Mouse (Mus musculus): Measurements from ENCODE around the gene Fkbp5. TPM values are rescaled to one million over a fixed set of nuclear protein-coding genes. Genes with fewer than 3 reads are reported as not detected.
A peak's percentile ranks its signal among the peaks of the same experiment; 100 is the strongest.

The Fkbp5 gene
- polyA plus RNA-seq, 1 experiment from 2014 or later = 33.5 TPM

GRCm38 (mm10) chr17:28533327-28533726 is 16.0 kb upstream of the Fkbp5 start:
- no peak overlapping the region for H3K4me3 ChIP-seq
- no peaks in the 10 kb centered on the region for H3K36me3 ChIP-seq (replicated peaks)
- peaks cover 28% of the 10 kb centered on the region for H3K27me3 ChIP-seq (ENCODE audit: poor library complexity, severe bottlenecking)
- no peak overlapping the region for H3K27ac ChIP-seq
- 0 out of 2 replicates have a peak, but pooled peaks cover under 1% of the 10 kb centered on the region for H3K9me3 ChIP-seq
- WGBS = 93% methylated on average over 13 of the region's 13 CpGs
- no peak for DNase-seq (ENCODE audit: extremely low spot score, low spot score)
- H3K4me1 ChIP-seq = peaks cover 10% of the 10 kb centered on the region

DNA sequence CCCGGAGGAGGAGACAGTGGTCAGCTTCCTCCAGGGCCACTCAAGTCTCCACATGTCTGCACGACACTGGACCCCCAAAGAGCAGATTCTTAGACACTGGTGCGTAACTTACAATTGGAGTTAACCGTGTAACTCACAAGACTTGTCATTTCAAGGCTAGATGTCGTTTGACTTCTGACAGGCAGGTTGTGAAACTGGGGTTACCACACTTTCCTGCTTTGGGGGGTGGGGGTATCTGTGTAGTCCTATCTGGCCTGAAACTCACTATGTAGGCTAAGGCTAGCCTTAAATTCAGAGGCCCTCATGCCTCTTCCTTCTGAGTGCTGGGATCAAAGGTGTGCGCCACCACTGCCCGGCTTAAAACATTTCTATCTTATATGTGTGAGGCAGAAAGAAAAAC is 15.2 kb upstream of the Fkbp5 start:
- 92% methylated on average over 7 of the region's 7 CpGs for WGBS
- Histone ChIP-seq H3K27me3 (ENCODE audit: poor library complexity, severe bottlenecking) (peaks cover 29% of the 10 kb centered on the region), H3K4me3 (no peak overlapping the region), H3K27ac (no peak overlapping the region), H3K9me3 (no peaks in the 10 kb centered on the region), H3K4me1 (peaks cover 15% of the 10 kb centered on the region), H3K36me3 (replicated peaks) (no peaks in the 10 kb centered on the region)
- DNase-seq (ENCODE audit: extremely low spot score, low spot score) = no peak

DNA sequence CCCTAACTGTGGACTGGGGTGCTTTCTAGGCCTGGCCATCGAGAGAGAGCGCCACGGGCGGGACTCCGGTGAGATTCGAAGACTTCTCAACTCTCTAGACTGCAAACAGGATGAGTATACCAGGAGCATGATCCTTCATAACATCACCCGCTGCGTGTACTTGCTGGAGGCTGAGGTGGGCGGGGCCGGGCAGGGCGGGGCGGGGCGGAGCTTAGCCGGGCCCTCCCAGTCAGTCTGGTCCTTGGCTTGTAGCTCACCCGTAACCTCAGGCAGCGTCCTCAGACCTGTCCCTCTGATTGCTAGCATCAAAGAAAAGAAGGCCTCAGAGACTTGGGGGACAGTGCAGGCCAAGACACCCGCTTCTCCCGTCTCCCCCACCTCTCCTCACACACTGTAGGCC is 14.6 kb upstream of the Fkbp5 start:
- H3K4me1 ChIP-seq = peaks cover 16% of the 10 kb centered on the region
- 14% methylated on average over 18 of the region's 18 CpGs for WGBS
- DNase-seq (ENCODE audit: extremely low spot score, low spot score) = peak; percentile 44
- peaks cover 32% of the 10 kb centered on the region for H3K27me3 ChIP-seq (ENCODE audit: poor library complexity, severe bottlenecking)
- H3K4me3 ChIP-seq = peak overlapping the region; percentile 32
- H3K27ac ChIP-seq = no peak overlapping the region
- H3K9me3 ChIP-seq = no peaks in the 10 kb centered on the region
- H3K36me3 ChIP-seq (replicated peaks) = no peaks in the 10 kb centered on the region

GRCm38 (mm10) chr17:28530506-28530905 is 13.2 kb upstream of the Fkbp5 start, which contains the start of gene Armc12:
Gene Armc12 (plus strand): TSS chr17:28530806.
- no peak within 1 kb of the TSS for H3K27ac ChIP-seq
- no peak for DNase-seq (ENCODE audit: extremely low spot score, low spot score)
- H3K9me3 ChIP-seq = no peaks in the 10 kb centered on the region
- H3K36me3 ChIP-seq (replicated peaks) = no peaks in the 10 kb centered on the region
- H3K4me3 ChIP-seq = peak within 1 kb of the TSS; percentile 32; the same call in 1 of the 2 replicates
- H3K4me1 ChIP-seq = peaks cover 16% of the 10 kb centered on the region
- 85% methylated on average over 6 of the region's 6 CpGs for WGBS
- H3K27me3 ChIP-seq (ENCODE audit: poor library complexity, severe bottlenecking) = peaks cover 34% of the 10 kb centered on the region

DNA sequence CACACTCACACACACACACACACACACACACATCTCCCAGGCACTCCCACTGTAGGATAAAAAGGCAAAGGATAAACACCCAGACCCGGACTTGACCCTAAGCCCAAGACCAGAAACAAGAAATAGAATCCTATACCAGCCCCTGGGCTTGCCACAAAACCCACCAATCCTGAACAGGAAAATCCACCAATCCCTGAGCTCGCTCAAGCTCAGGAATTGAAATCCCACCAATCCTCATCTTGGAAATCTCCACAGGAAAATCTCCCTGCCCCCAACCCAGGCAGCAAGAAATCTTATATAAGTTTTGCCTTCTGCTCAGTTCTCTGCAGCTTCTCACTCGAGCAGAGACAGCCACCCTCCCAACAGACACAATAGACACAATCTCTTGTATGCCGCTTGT is 11.8 kb upstream of the Fkbp5 start:
- no peak for DNase-seq (ENCODE audit: extremely low spot score, low spot score)
- Histone ChIP-seq H3K27ac (no peak overlapping the region), H3K4me1 (peaks cover 18% of the 10 kb centered on the region), H3K9me3 (no peaks in the 10 kb centered on the region), H3K4me3 (no peak overlapping the region), H3K27me3 (ENCODE audit: poor library complexity, severe bottlenecking) (peaks cover 43% of the 10 kb centered on the region), H3K36me3 (replicated peaks) (no peaks in the 10 kb centered on the region)
- 76% methylated on average over 4 of the region's 4 CpGs for WGBS

GRCm38 (mm10) chr17:28528043-28528351 is 10.7 kb upstream of the Fkbp5 start:
- peaks cover 54% of the 10 kb centered on the region for H3K27me3 ChIP-seq (ENCODE audit: poor library complexity, severe bottlenecking)
- no peak overlapping the region for H3K4me3 ChIP-seq
- WGBS = 7% methylated on average over 6 of the region's 6 CpGs
- H3K36me3 ChIP-seq (replicated peaks) = no peaks in the 10 kb centered on the region
- H3K9me3 ChIP-seq = no peaks in the 10 kb centered on the region
- peaks cover 30% of the 10 kb centered on the region for H3K4me1 ChIP-seq
- no peak overlapping the region for H3K27ac ChIP-seq
- DNase-seq (ENCODE audit: extremely low spot score, low spot score) = peak; percentile 79

GRCm38 (mm10) chr17:28527184-28528042 is 10.1 kb upstream of the Fkbp5 start:
- Histone ChIP-seq H3K27ac (no peak overlapping the region), H3K4me3 (no peak overlapping the region)
- DNase-seq (ENCODE audit: extremely low spot score, low spot score) = no peak

GRCm38 (mm10) chr17:28524831-28525430 is 7.6 kb upstream of the Fkbp5 start:
- 81% methylated on average over 4 of the region's 4 CpGs for WGBS
- H3K27me3 ChIP-seq (ENCODE audit: poor library complexity, severe bottlenecking) = peaks cover 68% of the 10 kb centered on the region

More at GRCm38 (mm10) chr17:28527184-28528042, 10.1 kb upstream of the Fkbp5 start:
- no peaks in the 10 kb centered on the region for H3K36me3 ChIP-seq (replicated peaks)
- H3K4me1 ChIP-seq = peaks cover 35% of the 10 kb centered on the region
- H3K9me3 ChIP-seq = no peaks in the 10 kb centered on the region
- peaks cover 57% of the 10 kb centered on the region for H3K27me3 ChIP-seq (ENCODE audit: poor library complexity, severe bottlenecking)
- WGBS = 55% methylated on average over 12 of the region's 12 CpGs

DNA sequence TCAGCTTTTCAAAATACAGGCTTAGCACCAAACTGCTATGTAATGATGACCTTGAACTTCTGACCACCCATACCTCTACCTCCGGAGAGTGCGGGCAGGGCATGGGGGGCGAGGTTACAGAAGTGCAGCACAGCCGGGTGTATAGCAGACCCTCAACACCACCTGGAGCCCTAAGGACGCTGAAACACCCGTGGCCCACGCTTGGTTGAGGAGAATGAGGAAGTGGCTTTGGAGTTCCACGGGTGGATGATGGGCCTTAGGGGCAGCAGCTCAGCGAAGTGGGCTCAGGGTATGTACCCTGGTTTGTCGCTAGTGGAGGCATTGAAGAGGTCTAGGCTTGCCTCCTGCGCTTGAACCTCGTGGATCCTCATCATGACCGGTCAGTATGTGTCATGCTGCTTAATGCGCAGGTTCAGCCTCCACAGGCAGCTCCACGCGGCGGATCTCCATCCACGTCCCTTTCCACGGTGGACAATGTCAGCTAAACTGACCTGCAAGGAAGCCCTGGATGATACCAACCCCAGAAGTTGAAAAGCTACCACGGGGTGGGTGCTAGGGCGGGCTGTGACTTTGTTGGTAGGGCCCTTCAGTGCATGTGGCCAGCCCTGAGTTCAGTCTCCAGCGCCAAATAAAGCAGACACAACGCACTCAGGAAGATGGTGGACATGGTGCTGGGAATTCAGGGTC is 6.8 kb upstream of the Fkbp5 start:
- H3K27ac ChIP-seq = no peak overlapping the region
- no peak for DNase-seq (ENCODE audit: extremely low spot score, low spot score)
- peaks cover 70% of the 10 kb centered on the region for H3K27me3 ChIP-seq (ENCODE audit: poor library complexity, severe bottlenecking)
- H3K4me1 ChIP-seq = peaks cover 34% of the 10 kb centered on the region
- WGBS = 85% methylated on average over 23 of the region's 23 CpGs
- peaks cover 3% of the 10 kb centered on the region; the same call in 1 of the 2 replicates for H3K9me3 ChIP-seq
- peak overlapping the region; percentile 78 for H3K4me3 ChIP-seq
- H3K36me3 ChIP-seq (replicated peaks) = no peaks in the 10 kb centered on the region

More at GRCm38 (mm10) chr17:28524831-28525430, 7.6 kb upstream of the Fkbp5 start:
- Histone ChIP-seq H3K27ac (no peak overlapping the region), H3K36me3 (replicated peaks) (no peaks in the 10 kb centered on the region), H3K9me3 (no peaks in the 10 kb centered on the region), H3K4me1 (peaks cover 34% of the 10 kb centered on the region), H3K4me3 (no peak overlapping the region)
- no peak for DNase-seq (ENCODE audit: extremely low spot score, low spot score)

DNA sequence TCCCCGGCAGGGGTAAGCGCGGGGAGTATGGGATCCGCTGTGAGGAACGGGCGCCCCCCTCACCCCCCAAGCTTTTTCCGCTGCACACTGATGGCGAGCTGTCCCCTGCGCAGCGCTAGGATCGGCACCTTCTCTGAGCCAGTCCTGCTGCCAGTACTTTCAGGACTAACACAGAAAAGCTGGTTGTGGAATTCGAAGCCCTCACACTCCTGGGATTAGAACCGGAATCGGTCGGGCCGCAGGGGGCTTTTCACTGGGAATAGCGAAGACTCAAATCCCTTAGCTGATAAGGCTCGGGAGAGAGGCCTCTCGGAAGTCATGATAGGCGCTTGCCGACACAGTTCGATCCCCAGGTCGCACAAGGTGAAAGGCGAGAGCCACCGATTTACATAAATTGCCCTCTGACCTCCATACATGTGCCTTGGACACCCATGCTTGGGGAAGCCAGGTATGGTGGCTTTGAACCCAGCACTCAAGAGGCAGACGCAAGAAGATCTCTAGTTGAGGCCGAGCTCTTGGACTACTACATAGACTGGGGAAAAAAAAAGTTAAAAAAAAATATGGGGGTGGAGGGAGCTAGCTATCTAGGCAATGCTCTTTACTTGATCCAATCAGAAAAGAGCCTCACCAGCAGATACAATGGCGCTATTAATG is 6.2 kb upstream of the Fkbp5 start:
- Histone ChIP-seq H3K27me3 (ENCODE audit: poor library complexity, severe bottlenecking) (peaks cover 70% of the 10 kb centered on the region), H3K4me1 (peaks cover 39% of the 10 kb centered on the region), H3K36me3 (replicated peaks) (no peaks in the 10 kb centered on the region), H3K27ac (peak overlapping the region; percentile 87), H3K4me3 (peak overlapping the region; percentile 78), H3K9me3 (peaks cover 7% of the 10 kb centered on the region; the same call in 1 of the 2 replicates)
- WGBS = 5% methylated on average over 28 of the region's 28 CpGs
- DNase-seq (ENCODE audit: extremely low spot score, low spot score) = no peak

DNA sequence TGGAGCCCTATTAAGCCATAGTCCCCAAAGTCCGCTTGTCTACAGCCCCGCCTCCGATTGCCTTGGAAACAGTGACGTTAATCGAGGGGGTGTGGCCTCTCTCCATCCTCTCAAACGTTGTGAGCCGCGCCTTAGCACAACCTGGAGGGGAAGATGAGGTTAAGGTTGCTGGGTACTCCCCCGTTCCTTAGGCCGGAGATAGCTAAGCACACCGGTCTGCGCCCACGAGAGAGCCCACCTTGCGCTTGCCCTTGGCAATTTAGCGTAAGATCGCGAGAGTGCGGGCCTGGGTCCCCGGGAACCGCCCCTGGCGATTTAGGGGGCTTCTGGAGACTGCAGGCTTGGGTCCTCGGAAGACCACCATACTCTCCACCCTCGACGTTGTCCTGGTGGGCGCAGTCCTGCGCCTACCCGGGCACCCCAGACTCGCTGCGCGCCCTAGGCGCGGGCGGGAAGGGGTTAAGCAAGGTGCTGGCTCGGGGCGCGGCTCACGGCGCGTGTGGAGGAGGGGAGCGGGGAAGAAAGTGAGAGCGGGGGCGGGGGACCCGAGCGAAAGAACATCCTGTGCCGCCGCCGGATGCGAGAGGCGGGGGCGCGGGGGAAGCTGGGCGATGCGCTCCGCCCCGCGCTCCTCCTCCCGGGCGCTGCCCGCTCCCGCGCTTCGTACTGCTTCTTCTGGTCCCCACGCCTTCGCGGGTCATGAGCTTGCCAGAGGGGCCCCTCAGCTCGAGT is 5.5 kb upstream of the Fkbp5 start:
- Histone ChIP-seq H3K4me3 (peak overlapping the region; percentile 78), H3K4me1 (peaks cover 43% of the 10 kb centered on the region), H3K9me3 (peaks cover 7% of the 10 kb centered on the region; the same call in 1 of the 2 replicates), H3K27ac (peak overlapping the region; percentile 87), H3K36me3 (replicated peaks) (no peaks in the 10 kb centered on the region), H3K27me3 (ENCODE audit: poor library complexity, severe bottlenecking) (peaks cover 73% of the 10 kb centered on the region)
- peak; percentile 85 for DNase-seq (ENCODE audit: extremely low spot score, low spot score)
- WGBS = under 1% methylated on average over 66 of the region's 66 CpGs

GRCm38 (mm10) chr17:28521920-28522319 is 4.6 kb upstream of the Fkbp5 start:
- peaks cover 75% of the 10 kb centered on the region for H3K27me3 ChIP-seq (ENCODE audit: poor library complexity, severe bottlenecking)
- peak overlapping the region; percentile 78 for H3K4me3 ChIP-seq
- 41% methylated on average over 6 of the region's 6 CpGs for WGBS

More at GRCm38 (mm10) chr17:28521920-28522319, 4.6 kb upstream of the Fkbp5 start:
- peaks cover 49% of the 10 kb centered on the region for H3K4me1 ChIP-seq
- DNase-seq (ENCODE audit: extremely low spot score, low spot score) = no peak
- H3K9me3 ChIP-seq = peaks cover 7% of the 10 kb centered on the region; the same call in 1 of the 2 replicates
- H3K27ac ChIP-seq = no peak overlapping the region
- H3K36me3 ChIP-seq (replicated peaks) = no peaks in the 10 kb centered on the region

Data from forebrain, embryonic 10.5 days (tissue).